22 mouse cellular contexts compared by ENCODE assay signal in the genomic region with DNA sequence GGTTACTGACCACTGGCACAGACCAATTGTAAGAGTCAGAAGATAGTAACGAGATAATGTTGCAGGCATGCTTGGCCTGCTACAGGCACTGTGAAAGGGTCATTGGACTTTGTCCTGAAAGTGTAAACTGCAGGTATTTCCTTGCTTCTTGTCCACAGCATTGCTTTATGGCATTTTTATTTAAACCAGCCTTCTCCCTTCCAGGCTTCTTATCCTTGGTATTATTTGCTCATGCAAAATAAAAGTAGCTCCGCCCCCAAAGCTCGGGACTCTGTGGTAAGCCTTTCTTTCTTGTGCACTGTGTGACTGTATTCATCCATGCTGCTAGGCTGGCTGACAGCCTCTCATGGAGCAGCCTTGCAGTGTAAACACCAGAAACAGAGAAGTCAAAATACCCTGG. TPM values are rescaled to one million over a fixed set of nuclear protein-coding genes. Genes with fewer than 3 reads are reported as not detected.
DNase-seq lines count a peak whose midpoint lies in the region; ATAC-seq lines count a peak whose summit lies in the region.
"Had no signal": no experiment of that assay in that cellular context is flagged by ENCODE, and none has a peak within 500 bp of the region (broad histone marks: within the 10 kb centered on the region; RNA-seq: fewer than 3 reads in every experiment).

No protein-coding gene starts in this region.

- no peaks in the 10 kb centered on the region for H3K9me3 ChIP-seq in kidney, embryonic 15.5 days (replicated peaks)
- H3K9me3 ChIP-seq in intestine, embryonic 15.5 days = no peaks in the 10 kb centered on the region
- H3K9me3 ChIP-seq: heart, embryonic 15.5 days; limb, embryonic 15.5 days; midbrain, embryonic 12.5 days had no signal

- H3K27ac ChIP-seq in kidney, embryonic 15.5 days = 0 out of 2 replicates have a peak overlapping the region, but pooled peaks have one; percentile 45
- peak overlapping the region; percentile 73 for H3K27ac ChIP-seq in intestine, embryonic 15.5 days
- H3K27ac ChIP-seq: heart, embryonic 15.5 days; layer of hippocampus, adult 2 months; left cerebral cortex, adult 2 months; limb, embryonic 15.5 days; macrophage; midbrain, embryonic 12.5 days had no signal

- 56% methylated on average over 3 of the region's 3 CpGs for WGBS in kidney, embryonic 15.5 days
- WGBS in intestine, embryonic 15.5 days = 45% methylated on average over 3 of the region's 3 CpGs

- H3K4me1 ChIP-seq in kidney, embryonic 15.5 days = peaks cover 7% of the 10 kb centered on the region
- H3K4me1 ChIP-seq in intestine, embryonic 15.5 days (replicated peaks) = peaks cover 10% of the 10 kb centered on the region; the same call in 1 of the 2 replicates
- H3K4me1 ChIP-seq: heart, embryonic 15.5 days; limb, embryonic 15.5 days had no signal

- no peak for DNase-seq in kidney, postnatal 14 days
- DNase-seq in brain, adult 2 months (ENCODE audit: low read depth, low spot score) = peak; percentile 44
- DNase-seq in lung, postnatal 10 days = peak; percentile 35
- no peak for DNase-seq in right cerebral cortex, adult 2 months (ENCODE audit: low spot score in 2 of 2)
- no peak for DNase-seq in urinary bladder, postnatal 25 days (ENCODE audit: low spot score)
- DNase-seq: adrenal gland, postnatal 36 days; cerebellum, adult 9-11 months; gastrocnemius, postnatal 10 days; heart, adult 18-20 months; retina, postnatal 1 day had no signal

- H3K4me2 ChIP-seq in kidney, embryonic 15.5 days = no peak overlapping the region
- no peak overlapping the region for H3K4me2 ChIP-seq in intestine, embryonic 15.5 days (replicated peaks)
- H3K4me2 ChIP-seq: heart, embryonic 15.5 days; limb, embryonic 15.5 days; midbrain, embryonic 12.5 days had no signal

- no peak overlapping the region for H3K4me3 ChIP-seq in kidney, embryonic 15.5 days (replicated peaks)
- no peak overlapping the region for H3K4me3 ChIP-seq in intestine, embryonic 15.5 days (replicated peaks)
- H3K4me3 ChIP-seq: erythroblast, embryonic 14.5 days; heart, embryonic 15.5 days; layer of hippocampus, adult 2 months; left cerebral cortex, adult 2 months; limb, embryonic 15.5 days; midbrain, embryonic 12.5 days had no signal

- no peaks in the 10 kb centered on the region for H3K36me3 ChIP-seq in kidney, embryonic 15.5 days
- H3K36me3 ChIP-seq in intestine, embryonic 15.5 days = no peaks in the 10 kb centered on the region
- H3K36me3 ChIP-seq: heart, embryonic 15.5 days; limb, embryonic 15.5 days; midbrain, embryonic 12.5 days had no signal

- H3K9ac ChIP-seq in kidney, embryonic 15.5 days = no peak overlapping the region
- H3K9ac ChIP-seq in intestine, embryonic 15.5 days = no peak overlapping the region
- H3K9ac ChIP-seq: heart, embryonic 15.5 days; limb, embryonic 15.5 days; midbrain, embryonic 12.5 days had no signal

- no peaks in the 10 kb centered on the region for H3K27me3 ChIP-seq in kidney, embryonic 15.5 days
- H3K27me3 ChIP-seq in intestine, embryonic 15.5 days (replicated peaks) = no peaks in the 10 kb centered on the region
- H3K27me3 ChIP-seq: heart, embryonic 15.5 days; limb, embryonic 15.5 days; midbrain, embryonic 12.5 days had no signal

- no peak for ATAC-seq in kidney, embryonic 15.5 days (replicated peaks; ENCODE audit: low FRiP score)
- peak; percentile 83 for ATAC-seq in intestine, embryonic 15.5 days
- no peak for ATAC-seq in frontal cortex, adult (ENCODE audit: low TSS enrichment)

RNA-seq across cellular contexts. Expression of a gene that starts 3.7 kb away (rescaled TPM):
- 19.9 and 20.3 TPM in 2 replicates for polyA plus RNA-seq in kidney, embryonic 15.5 days (2015; fragmentation: Nextera tagmentation; extraction: Ambion mirVana)
- polyA plus RNA-seq in intestine, embryonic 15.5 days (2015; fragmentation: Nextera tagmentation; extraction: Ambion mirVana) = 12.2 and 13.1 TPM in 2 replicates
- polyA plus RNA-seq: erythroblast, embryonic 14.5 days; macrophage; midbrain, embryonic 12.5 days had no signal

RNA-seq across cellular contexts. Expression of a gene that starts 31.9 kb away (rescaled TPM):
- polyA plus RNA-seq in kidney, embryonic 15.5 days (2015; fragmentation: Nextera tagmentation; extraction: Ambion mirVana) = 0.32 and 0.43 TPM in 2 replicates
- not detected in 2 replicates for polyA plus RNA-seq in intestine, embryonic 15.5 days (2015; fragmentation: Nextera tagmentation; extraction: Ambion mirVana)
- polyA plus RNA-seq: erythroblast, embryonic 14.5 days; heart, embryonic 15.5 days; macrophage; midbrain, embryonic 12.5 days; small intestine, adult 2 months had no signal

RNA-seq across cellular contexts. Expression of a gene that starts 51.3 kb away (rescaled TPM):
- polyA plus RNA-seq in kidney, embryonic 15.5 days (2015; fragmentation: Nextera tagmentation; extraction: Ambion mirVana) = 1.2 and 1.7 TPM in 2 replicates
- polyA plus RNA-seq in intestine, embryonic 15.5 days (2015; fragmentation: Nextera tagmentation; extraction: Ambion mirVana) = 64.3 and 72.9 TPM in 2 replicates
- polyA plus RNA-seq: erythroblast, embryonic 14.5 days; macrophage had no signal

RNA-seq across cellular contexts. Expression of a gene that starts 53.7 kb away (rescaled TPM):
- not detected in 2 replicates for polyA plus RNA-seq in kidney, embryonic 15.5 days (2015; fragmentation: Nextera tagmentation; extraction: Ambion mirVana)
- not detected in 2 replicates for polyA plus RNA-seq in intestine, embryonic 15.5 days (2015; fragmentation: Nextera tagmentation; extraction: Ambion mirVana)
- polyA plus RNA-seq: erythroblast, embryonic 14.5 days; heart, embryonic 15.5 days; kidney, embryonic 16.5 days; limb, embryonic 15.5 days; macrophage; midbrain, embryonic 12.5 days; small intestine, adult 2 months had no signal

Comparison
In these comparisons a context has a peak if more than half of its experiments do, and no peak if none do; other contexts are left out.
1. DNase-seq: peak in brain, adult 2 months (single experiment) and lung, postnatal 10 days (single experiment); none in kidney, postnatal 14 days (single experiment), right cerebral cortex, adult 2 months (0 of 2) and urinary bladder, postnatal 25 days (single experiment).
2. RNA of a gene that starts 51.3 kb away (polyA plus RNA-seq): 64.3 to 72.9 TPM in intestine, embryonic 15.5 days; 1.2 to 1.7 TPM in kidney, embryonic 15.5 days; every median in the first group is over 10 times any median in the second.